Mouse (Mus musculus) forebrain, embryonic 16.5 days (tissue): ENCODE results near the gene Clic6. TPM values are rescaled to one million over a fixed set of nuclear protein-coding genes. Genes with fewer than 3 reads are reported as not detected.

Experiments used
- ATAC-seq: fragments of 200-750 bp; cut with Nextera tagmentation; 2 replicates; pipeline ENCODE4 v1.8.0; 2017; ENCODE audit warnings: mild to moderate bottlenecking, moderate library complexity
- H3K27ac ChIP-seq: fragments of 300-500 bp; sonication (generic); 2 replicates; pipeline ENCODE4 v1.5.1; 2014; ENCODE audit warnings: low read length, control low read depth
- H3K27me3 ChIP-seq: fragments of 300-500 bp; sonication (generic); replicated peaks from 2 replicates; pipeline ENCODE4 v1.6.1; 2014; ENCODE audit warnings: low read length; ENCODE audit not compliant: control insufficient read depth, insufficient read depth
- H3K36me3 ChIP-seq: fragments of 300-500 bp; sonication (generic); 2 replicates; pipeline ENCODE4 v1.6.1; 2014; ENCODE audit not compliant: control insufficient read depth, insufficient read depth
- H3K4me1 ChIP-seq: fragments of 300-500 bp; sonication (generic); replicated peaks from 2 replicates; pipeline ENCODE4 v1.6.1; 2014; ENCODE audit warnings: low read length; ENCODE audit not compliant: control insufficient read depth, insufficient read depth
- H3K4me2 ChIP-seq: fragments of 300-500 bp; sonication (generic); 2 replicates; pipeline ENCODE4 v1.6.1; 2014; ENCODE audit warnings: mild to moderate bottlenecking, low read length, control low read depth
- H3K4me3 ChIP-seq: fragments of 300-500 bp; sonication (generic); replicated peaks from 2 replicates; pipeline ENCODE4 v1.5.1; 2014; ENCODE audit warnings: mild to moderate bottlenecking, low read length, control low read depth
- H3K9ac ChIP-seq: fragments of 300-500 bp; sonication (generic); replicated peaks from 2 replicates; pipeline ENCODE4 v1.6.1; 2014; ENCODE audit warnings: low read depth, low read length, control low read depth
- H3K9me3 ChIP-seq: fragments of 300-500 bp; sonication (generic); 2 replicates; pipeline ENCODE4 v1.6.1; 2016; ENCODE audit warnings: low read length; ENCODE audit not compliant: control insufficient read depth
- WGBS: fragments of 180-500 bp; shearing (Covaris S2); extraction: QIAGEN DNeasy Blood & Tissue Kit; methylation state at CpG from one replicate; pipeline ENCODE4 v1.1.7; 2014; 5-methylcytosine and 5-hydroxymethylcytosine counted together
- polyA plus RNA-seq: library from polyadenylated mRNA; unstranded; fragments of >200 nt; fragmentation: Nextera tagmentation; extraction: Ambion mirVana; gene quantifications from 2 replicates; pipeline ENCODE4 v1.2.1, GENCODE M21; 2015

Clic6 gene
- polyA plus RNA-seq, 1 experiment from 2014 or later: 3.3 TPM

GRCm38 (mm10) chr16:92451516-92452072 is 33.9 kb upstream of the Clic6 start:
- Histone ChIP-seq H3K4me2 (no peak overlapping the region), H3K27ac (no peak overlapping the region), H3K9me3 (no peaks in the 10 kb centered on the region), H3K9ac (no peak overlapping the region), H3K4me1 (peaks cover 3% of the 10 kb centered on the region; the same call in 1 of the 2 replicates), H3K27me3 (no peaks in the 10 kb centered on the region), H3K4me3 (no peak overlapping the region), H3K36me3 (no peaks in the 10 kb centered on the region)
- WGBS: 91% methylated on average over 17 of the region's 17 CpGs
- no peak for ATAC-seq

GRCm38 (mm10) chr16:92452609-92453008 is 32.9 kb upstream of the Clic6 start:
- no peak for ATAC-seq
- Histone ChIP-seq H3K27me3 (no peaks in the 10 kb centered on the region), H3K4me3 (no peak overlapping the region), H3K36me3 (no peaks in the 10 kb centered on the region), H3K27ac (no peak overlapping the region), H3K9me3 (no peaks in the 10 kb centered on the region), H3K9ac (no peak overlapping the region), H3K4me1 (peaks cover 3% of the 10 kb centered on the region; the same call in 1 of the 2 replicates), H3K4me2 (no peak overlapping the region)
- 58% methylated on average over 8 of the region's 8 CpGs for WGBS

- WGBS: 91% methylated on average over 7 of the region's 7 CpGs
- H3K9me3 ChIP-seq: no peaks in the 10 kb centered on the region
- H3K4me1 ChIP-seq: peaks cover 3% of the 10 kb centered on the region; the same call in 1 of the 2 replicates
- no peak for ATAC-seq
- no peaks in the 10 kb centered on the region for H3K36me3 ChIP-seq
- H3K9ac ChIP-seq: no peak overlapping the region
- H3K4me2 ChIP-seq: no peak overlapping the region
- H3K27me3 ChIP-seq: no peaks in the 10 kb centered on the region
- no peak overlapping the region for H3K27ac ChIP-seq
- H3K4me3 ChIP-seq: no peak overlapping the region
Measured at GRCm38 (mm10) chr16:92454002-92454401, 31.5 kb upstream of the Clic6 start.

- ATAC-seq: no peak
- 93% methylated on average over 18 of the region's 18 CpGs for WGBS
Measured at GRCm38 (mm10) chr16:92454495-92454894, 31.0 kb upstream of the Clic6 start.

GRCm38 (mm10) chr16:92455488-92455887 is 30.0 kb upstream of the Clic6 start:
- no peak for ATAC-seq
- Histone ChIP-seq H3K4me3 (no peak overlapping the region), H3K4me2 (no peak overlapping the region), H3K27me3 (no peaks in the 10 kb centered on the region), H3K4me1 (no peaks in the 10 kb centered on the region), H3K9ac (no peak overlapping the region), H3K36me3 (no peaks in the 10 kb centered on the region), H3K27ac (no peak overlapping the region), H3K9me3 (no peaks in the 10 kb centered on the region)
- WGBS: 78% methylated on average over 8 of the region's 8 CpGs

More at GRCm38 (mm10) chr16:92454495-92454894, 31.0 kb upstream of the Clic6 start:
- H3K9ac ChIP-seq: no peak overlapping the region
- H3K36me3 ChIP-seq: no peaks in the 10 kb centered on the region
- no peaks in the 10 kb centered on the region for H3K9me3 ChIP-seq
- H3K27ac ChIP-seq: no peak overlapping the region
- H3K4me2 ChIP-seq: no peak overlapping the region
- H3K27me3 ChIP-seq: no peaks in the 10 kb centered on the region
- H3K4me1 ChIP-seq: peaks cover 3% of the 10 kb centered on the region; the same call in 1 of the 2 replicates
- H3K4me3 ChIP-seq: no peak overlapping the region

GRCm38 (mm10) chr16:92455969-92456368 is 29.6 kb upstream of the Clic6 start:
- no peaks in the 10 kb centered on the region for H3K27me3 ChIP-seq
- H3K9ac ChIP-seq: no peak overlapping the region
- H3K4me2 ChIP-seq: no peak overlapping the region
- WGBS: 90% methylated on average over 5 of the region's 5 CpGs
- H3K4me3 ChIP-seq: no peak overlapping the region
- H3K4me1 ChIP-seq: no peaks in the 10 kb centered on the region
- no peaks in the 10 kb centered on the region for H3K36me3 ChIP-seq
- no peak overlapping the region for H3K27ac ChIP-seq
- no peaks in the 10 kb centered on the region for H3K9me3 ChIP-seq
- ATAC-seq: no peak

- Histone ChIP-seq H3K4me2 (no peak overlapping the region), H3K36me3 (no peaks in the 10 kb centered on the region), H3K27me3 (no peaks in the 10 kb centered on the region), H3K4me1 (no peaks in the 10 kb centered on the region), H3K4me3 (no peak overlapping the region), H3K9ac (no peak overlapping the region), H3K27ac (no peak overlapping the region), H3K9me3 (no peaks in the 10 kb centered on the region)
- 23% methylated on average over 7 of the region's 7 CpGs for whole genome bisulfite sequencing
- peak; percentile 52; the same call in 1 of the 2 replicates for ATAC-seq
Measured at GRCm38 (mm10) chr16:92457594-92457993, 27.9 kb upstream of the Clic6 start.

GRCm38 (mm10) chr16:92461412-92461811 is 24.1 kb upstream of the Clic6 start:
- H3K4me3 ChIP-seq: no peak overlapping the region
- no peaks in the 10 kb centered on the region for H3K9me3 ChIP-seq
- H3K9ac ChIP-seq: no peak overlapping the region
- H3K4me2 ChIP-seq: no peak overlapping the region
- no peaks in the 10 kb centered on the region for H3K36me3 ChIP-seq
- no peak for ATAC-seq
- no peak overlapping the region for H3K27ac ChIP-seq
- 74% methylated on average over 6 of the region's 6 CpGs for WGBS
- H3K27me3 ChIP-seq: no peaks in the 10 kb centered on the region
- H3K4me1 ChIP-seq: peaks cover 12% of the 10 kb centered on the region

GRCm38 (mm10) chr16:92464390-92464972 is 21.1 kb upstream of the Clic6 start:
- H3K4me1 ChIP-seq: peaks cover 12% of the 10 kb centered on the region
- H3K4me2 ChIP-seq: peak overlapping the region; percentile 67
- H3K27ac ChIP-seq: no peak overlapping the region
- no peaks in the 10 kb centered on the region for H3K9me3 ChIP-seq
- no peaks in the 10 kb centered on the region for H3K36me3 ChIP-seq
- H3K9ac ChIP-seq: peak overlapping the region; percentile 81; the same call in 1 of the 2 replicates
- peak overlapping the region; percentile 86 for H3K4me3 ChIP-seq
- no peaks in the 10 kb centered on the region for H3K27me3 ChIP-seq
- ATAC-seq: no peak
- WGBS: 20% methylated on average over 14 of the region's 14 CpGs
